Mouse (Mus musculus): Measurements from ENCODE around the gene Klf9. TPM values are rescaled to one million over a fixed set of nuclear protein-coding genes. Genes with fewer than 3 reads are reported as not detected.

The Klf9 gene
- 8.2 and 9.8 TPM in 2 replicates for polyA plus RNA-seq (2012; ENCODE audit: low replicate concordance)

DNA sequence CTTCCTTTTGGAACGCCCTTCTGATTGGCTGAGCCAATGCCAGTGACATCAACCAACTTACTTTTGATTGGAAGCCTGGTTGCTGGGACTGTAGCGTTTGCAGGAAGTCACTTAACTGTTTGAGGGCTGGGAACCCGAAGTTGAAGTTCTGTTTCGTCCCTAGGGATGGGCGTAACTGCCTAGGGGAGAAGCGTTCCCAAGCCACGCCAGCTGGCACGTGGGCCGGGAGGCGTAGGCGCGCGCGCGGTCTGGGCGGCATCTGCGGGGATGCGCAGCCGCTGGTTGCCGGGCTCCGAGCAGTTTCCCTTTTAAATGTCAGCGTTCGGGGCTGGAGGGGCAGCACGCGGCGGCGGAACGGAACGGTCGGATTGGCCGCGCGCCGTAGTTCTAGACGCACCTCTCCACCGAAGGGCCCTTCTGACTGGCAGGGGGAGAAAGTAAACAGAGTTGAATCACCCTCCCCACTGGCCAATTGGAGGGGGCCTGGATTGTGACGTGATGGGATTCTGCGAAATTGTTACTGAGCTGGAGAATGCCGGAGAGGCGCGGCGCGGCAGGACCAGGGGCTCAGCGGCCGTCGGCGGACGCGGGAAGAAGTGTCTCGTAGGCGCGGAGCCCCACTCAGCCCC is at the start of gene Klf9:
TSS of gene Klf9 (plus strand) at position 538 of the 629 bp plus-strand sequence.

Other genes starting within 250 kb of the Klf9 start
- 6.2 and 9.4 TPM in 2 replicates for gene Smc5, start 132.7 kb downstream of the Klf9 start, polyA plus RNA-seq (2012; ENCODE audit: low replicate concordance)